Comparison of ENCODE assay signal across 18 mouse cellular contexts in the genomic region with DNA sequence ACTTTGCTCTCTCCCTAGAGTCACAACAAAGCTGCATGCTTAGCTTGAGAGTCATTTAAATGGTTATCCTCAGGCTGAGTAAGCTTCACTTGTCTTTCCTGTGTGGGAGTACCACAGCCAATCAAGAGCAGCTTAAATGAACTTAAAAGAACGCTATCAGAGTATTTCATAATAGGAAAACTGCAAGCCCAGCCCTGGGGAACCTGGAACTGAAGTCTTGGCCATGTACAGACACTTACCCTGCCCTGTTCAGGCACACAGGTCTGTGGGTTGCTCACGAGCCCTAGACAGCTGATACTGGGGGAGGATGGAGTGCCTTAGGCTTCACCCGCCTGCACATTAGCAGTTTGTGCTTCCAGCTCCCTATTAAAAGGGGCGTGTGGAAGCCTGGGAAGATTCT. TPM values are rescaled to one million over a fixed set of nuclear protein-coding genes. Genes with fewer than 3 reads are reported as not detected.
A peak's percentile ranks its signal among the peaks of the same experiment; 100 is the strongest.
DNase-seq lines count a peak whose midpoint lies in the region; ATAC-seq lines count a peak whose summit lies in the region.
"Had no signal": no experiment of that assay in that cellular context is flagged by ENCODE, and none has a peak within 500 bp of the region (broad histone marks: within the 10 kb centered on the region; RNA-seq: fewer than 3 reads in every experiment).

No protein-coding gene starts in this region.

- H3K9ac ChIP-seq in liver, embryonic 11.5 days (ENCODE audit: low read depth, low read length), result no peak overlapping the region; the same call in 1 of the 2 replicates
- peak overlapping the region; percentile 90; the same call in 1 of the 2 replicates for H3K9ac ChIP-seq in liver, embryonic 15.5 days
- H3K9ac ChIP-seq: embryonic facial prominence, embryonic 12.5 days; forebrain, embryonic 12.5 days; lung, embryonic 15.5 days had no signal

- no peaks in the 10 kb centered on the region for H3K9me3 ChIP-seq in liver, embryonic 11.5 days (ENCODE audit: control insufficient read depth, low read length)
- H3K9me3 ChIP-seq in liver, embryonic 15.5 days (replicated peaks), result no peaks in the 10 kb centered on the region
- H3K9me3 ChIP-seq: embryonic facial prominence, embryonic 12.5 days; forebrain, embryonic 12.5 days; lung, embryonic 15.5 days had no signal

- no peak overlapping the region; the same call in 1 of the 2 replicates for H3K4me3 ChIP-seq in liver, embryonic 11.5 days (ENCODE audit: low read depth, low read length)
- peak overlapping the region; percentile 91 for H3K4me3 ChIP-seq in liver, embryonic 15.5 days (replicated peaks)
- H3K4me3 ChIP-seq: embryonic facial prominence, embryonic 12.5 days; forebrain, embryonic 12.5 days; lung, embryonic 15.5 days had no signal

- peaks cover 53% of the 10 kb centered on the region for H3K4me1 ChIP-seq in liver, embryonic 11.5 days (replicated peaks; ENCODE audit: control insufficient read depth, insufficient read depth, low read length)
- peaks cover 91% of the 10 kb centered on the region for H3K4me1 ChIP-seq in liver, embryonic 15.5 days (replicated peaks)

- ATAC-seq in frontal cortex, adult (ENCODE audit: low TSS enrichment), result peak; percentile 62; the same call in 1 of the 2 replicates
- no peak for ATAC-seq in liver, embryonic 11.5 days (replicated peaks; ENCODE audit: low FRiP score)
- ATAC-seq in liver, embryonic 15.5 days (ENCODE audit: insufficient read depth), result no peak
- ATAC-seq: hindbrain, embryonic 16.5 days had no signal

- peaks cover 8% of the 10 kb centered on the region; the same call in 1 of the 2 replicates for H3K36me3 ChIP-seq in liver, embryonic 11.5 days (ENCODE audit: control insufficient read depth, insufficient read depth, low read length)
- H3K36me3 ChIP-seq in liver, embryonic 15.5 days (replicated peaks), result peaks cover 79% of the 10 kb centered on the region
- H3K36me3 ChIP-seq: forebrain, embryonic 12.5 days had no signal

- H3K27ac ChIP-seq in liver, embryonic 11.5 days (ENCODE audit: low read depth, low read length), result no peak overlapping the region
- H3K27ac ChIP-seq in liver, embryonic 15.5 days (replicated peaks), result peak overlapping the region; percentile 97
- H3K27ac ChIP-seq: embryonic facial prominence, embryonic 12.5 days; forebrain, embryonic 12.5 days had no signal

- 74% methylated on average over 4 of the region's 4 CpGs for WGBS in liver, embryonic 11.5 days
- WGBS in liver, embryonic 15.5 days (ENCODE audit: insufficient replicate concordance), result 65% methylated on average over 4 of the region's 4 CpGs

- H3K27me3 ChIP-seq in liver, embryonic 11.5 days (replicated peaks; ENCODE audit: control insufficient read depth, insufficient read depth, low read length), result no peaks in the 10 kb centered on the region
- no peaks in the 10 kb centered on the region for H3K27me3 ChIP-seq in liver, embryonic 15.5 days
- H3K27me3 ChIP-seq: embryonic facial prominence, embryonic 12.5 days; lung, embryonic 15.5 days had no signal

- DNase-seq in frontal cortex, postnatal 14 days (ENCODE audit: low spot score in 2 of 2), result no peak
- DNase-seq in liver, embryonic 11.5 days (ENCODE audit: low spot score), result no peak
- DNase-seq in liver (no peak), NIH3T3 (ENCODE audit: low read depth) (peak; percentile 20)
- no peak for DNase-seq in adrenal gland, adult 2 months
- DNase-seq in urinary bladder, adult 2 months (ENCODE audit: low spot score), result no peak
- DNase-seq: adrenal gland, postnatal 25 days; cerebellum, postnatal 36 days; kidney, adult 9 months; midbrain, embryonic 14.5 days; retina, postnatal 1 day; spleen, adult 18-20 months had no signal

- peak overlapping the region; percentile 87 for H3K4me2 ChIP-seq in liver, embryonic 11.5 days
- H3K4me2 ChIP-seq in liver, embryonic 15.5 days, result peak overlapping the region; percentile 69
- H3K4me2 ChIP-seq: embryonic facial prominence, embryonic 12.5 days; forebrain, embryonic 12.5 days; lung, embryonic 15.5 days had no signal

RNA-seq across cellular contexts. Expression of a gene that starts 6.4 kb away (rescaled TPM):
- 41.3 and 44.9 TPM in 2 replicates for polyA plus RNA-seq in liver, embryonic 11.5 days (2014; fragmentation: Nextera tagmentation; extraction: Ambion mirVana)
- polyA plus RNA-seq in liver, embryonic 15.5 days (2015; fragmentation: Nextera tagmentation; extraction: Ambion mirVana), result 75.3 and 78.9 TPM in 2 replicates
- total RNA-seq in adrenal gland, adult 2 months (2021), result 10 to 100 TPM; 16.6 to 20.9 TPM
- polyA plus RNA-seq in adrenal gland, adult 2 months (2012; rRNA removed), result 27.0 and 37.1 TPM in 2 replicates
- polyA plus RNA-seq in urinary bladder, adult 2 months (2012; rRNA removed), result 20.8 and 23.0 TPM in 2 replicates

RNA-seq across cellular contexts. Expression of a gene that starts 33.1 kb away (rescaled TPM):
- 65.4 and 72.5 TPM in 2 replicates for polyA plus RNA-seq in liver, embryonic 11.5 days (2014; fragmentation: Nextera tagmentation; extraction: Ambion mirVana)
- 30.6 and 30.8 TPM in 2 replicates for polyA plus RNA-seq in liver, embryonic 15.5 days (2015; fragmentation: Nextera tagmentation; extraction: Ambion mirVana)
- 10 to 100 TPM; 51.7 to 64.2 TPM for total RNA-seq in adrenal gland, adult 2 months (2021)
- 21.5 and 23.8 TPM in 2 replicates for polyA plus RNA-seq in adrenal gland, adult 2 months (2012; rRNA removed)
- polyA plus RNA-seq in urinary bladder, adult 2 months (2012; rRNA removed), result 36.3 and 38.0 TPM in 2 replicates

RNA-seq across cellular contexts. Expression of a gene that starts 41.3 kb away (rescaled TPM):
- polyA plus RNA-seq in liver, embryonic 11.5 days (2014; fragmentation: Nextera tagmentation; extraction: Ambion mirVana), result 78.8 and 86.8 TPM in 2 replicates
- 39.2 and 40.6 TPM in 2 replicates for polyA plus RNA-seq in liver, embryonic 15.5 days (2015; fragmentation: Nextera tagmentation; extraction: Ambion mirVana)
- total RNA-seq in adrenal gland, adult 2 months (2021), result 10 to 100 TPM; 61.1 to 76.8 TPM
- polyA plus RNA-seq in adrenal gland, adult 2 months (2012; rRNA removed), result 52.8 and 60.4 TPM in 2 replicates
- 55.1 and 66.5 TPM in 2 replicates for polyA plus RNA-seq in urinary bladder, adult 2 months (2012; rRNA removed)
